Mouse (Mus musculus) lung, adult 2 months (tissue): Measurements from ENCODE around the gene Anxa7. TPM values are rescaled to one million over a fixed set of nuclear protein-coding genes. Genes with fewer than 3 reads are reported as not detected.

Experiments used
- DNase-seq: peaks from one replicate; pipeline ENCODE4 v3.0.0; 2022
- H3K4me1 ChIP-seq: fragments of 200-500 bp; 2 replicates; pipeline ENCODE4 v1.6.1; 2011; ENCODE audit warnings: low read length; ENCODE audit not compliant: control insufficient read depth, insufficient read depth
- H3K4me3 ChIP-seq: fragments of 200-500 bp; replicated peaks from 2 replicates; pipeline ENCODE3; 2011; ENCODE audit warnings: low read depth, mild to moderate bottlenecking, control low read depth, low read length; ENCODE audit errors: extremely low read depth
- CTCF ChIP-seq: fragments of 200-500 bp; IDR thresholded peaks from 2 replicates; pipeline ENCODE4 v1.5.1; 2011; ENCODE audit warnings: mild to moderate bottlenecking, low read length, control low read depth; ENCODE audit not compliant: insufficient read depth
- POLR2A ChIP-seq: fragments of 200-500 bp; IDR thresholded peaks from 2 replicates; pipeline ENCODE4 v1.6.1; 2011; ENCODE audit warnings: low read depth, mild to moderate bottlenecking, control low read depth, low read length, borderline replicate concordance; ENCODE audit errors: extremely low read depth
- WGBS: fragments of 180-500 bp; shearing (Covaris S2); methylation state at CpG from one replicate; pipeline ENCODE4 v1.1.7; 2018; 5-methylcytosine and 5-hydroxymethylcytosine counted together
- polyA plus RNA-seq: library from polyadenylated mRNA; depleted of rRNA; stranded (reverse); fragments of >200 nt; gene quantifications from 2 replicates; pipeline ENCODE4 v1.2.3, GENCODE M21; 2012; rRNA removed

Anxa7 gene
- polyA plus RNA-seq, 1 experiment: 88.9 TPM

DNA sequence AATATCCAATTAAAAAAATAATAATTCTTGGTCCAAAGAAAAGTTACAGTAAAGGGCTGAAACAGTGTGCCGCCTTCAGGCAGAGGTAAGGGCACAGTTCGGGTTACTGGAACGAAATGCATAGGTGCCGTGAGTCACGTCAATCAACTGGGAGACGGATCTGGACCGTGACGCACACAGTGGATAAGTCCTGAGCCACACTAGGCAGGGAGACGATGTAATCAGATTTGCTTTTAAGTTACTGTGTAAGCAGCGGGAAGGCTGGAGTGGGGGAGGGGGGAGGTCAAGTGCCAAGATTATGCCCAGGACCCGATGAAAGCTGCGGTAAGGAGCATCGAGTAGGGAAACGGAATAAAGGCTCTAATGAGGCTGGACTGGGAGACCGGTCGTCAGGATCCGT is 37.7 kb downstream of the Anxa7 start:
- no peak overlapping the region for H3K4me3 ChIP-seq
- 64% methylated on average over 17 of the region's 17 CpGs for WGBS
- TF ChIP-seq POLR2A: no peak
- no peak for TF ChIP-seq CTCF
- no peak for DNase-seq
- H3K4me1 ChIP-seq: no peaks in the 10 kb centered on the region

DNA sequence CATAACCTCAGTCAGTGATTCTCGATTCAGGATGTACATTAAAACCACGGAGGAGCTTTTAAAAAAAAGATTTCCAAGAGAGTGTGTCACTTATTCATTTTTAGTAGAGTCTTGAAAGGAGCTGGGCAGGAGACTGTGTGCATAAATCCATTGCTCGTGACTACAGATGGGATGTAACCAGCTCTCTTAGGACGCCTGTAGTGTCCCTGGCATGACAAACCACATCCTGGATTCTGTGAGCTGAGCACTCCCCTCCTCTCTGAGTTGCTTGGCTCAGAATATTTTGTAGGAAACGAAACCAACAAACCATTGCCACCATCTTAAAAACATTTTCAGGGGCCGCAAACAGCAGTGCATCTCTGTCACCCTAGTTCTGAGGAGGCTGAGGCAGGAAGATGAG is 43.0 kb downstream of the Anxa7 start:
- 61% methylated on average over 6 of the region's 6 CpGs for WGBS
- TF ChIP-seq POLR2A: no peak
- TF ChIP-seq CTCF: no peak
- DNase-seq: no peak
- no peak overlapping the region for H3K4me3 ChIP-seq
- H3K4me1 ChIP-seq: no peaks in the 10 kb centered on the region

DNA sequence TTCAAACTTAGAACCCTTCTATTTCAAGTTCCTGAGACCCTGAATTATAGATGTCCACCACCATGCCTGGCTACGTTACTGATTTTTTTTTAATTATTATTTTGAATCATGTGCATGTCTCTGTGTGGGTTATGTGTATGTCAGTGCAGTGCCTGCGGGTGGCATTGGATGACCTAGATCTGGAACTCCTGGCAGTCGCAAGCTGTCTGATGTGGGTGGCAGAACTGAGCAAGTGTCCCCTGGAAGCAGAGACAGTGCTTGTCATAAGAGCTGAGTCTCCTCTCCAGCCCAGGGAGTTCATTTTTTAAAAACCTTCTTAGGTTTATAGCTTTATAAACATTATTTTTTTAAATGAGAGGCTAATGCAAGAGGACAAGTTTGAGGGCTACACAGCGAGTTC is 47.5 kb downstream of the Anxa7 start:
- H3K4me3 ChIP-seq: no peak overlapping the region
- no peak for TF ChIP-seq CTCF

DNA sequence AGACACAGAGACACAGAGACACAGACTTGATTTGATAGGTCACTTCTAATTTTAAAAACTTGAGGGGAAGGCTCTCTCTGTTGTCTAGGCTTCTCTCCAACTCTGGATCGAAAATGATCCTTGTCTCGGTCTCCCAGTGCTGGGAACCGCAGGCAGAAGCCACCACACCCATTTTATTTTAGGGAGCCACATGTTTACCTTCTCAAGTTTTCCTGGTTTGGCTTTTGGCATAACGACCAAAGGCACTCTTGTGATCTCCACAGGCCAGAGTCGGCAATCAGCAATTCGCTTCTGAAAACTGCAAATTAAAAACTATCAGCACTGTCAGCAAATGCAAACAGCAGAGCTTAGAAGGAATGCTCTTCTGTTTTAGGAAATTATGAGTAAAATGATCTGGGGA is 48.2 kb downstream of the Anxa7 start:
- 40% methylated on average over 6 of the region's 6 CpGs for WGBS
- H3K4me1 ChIP-seq: no peaks in the 10 kb centered on the region
- DNase-seq: no peak
- TF ChIP-seq POLR2A: no peak
- TF ChIP-seq CTCF: no peak
- no peak overlapping the region for H3K4me3 ChIP-seq

More for the DNA sequence above, 47.5 kb downstream of the Anxa7 start:
- no peak for DNase-seq
- WGBS: 76% methylated on average over 4 of the region's 4 CpGs
- H3K4me1 ChIP-seq: no peaks in the 10 kb centered on the region

DNA sequence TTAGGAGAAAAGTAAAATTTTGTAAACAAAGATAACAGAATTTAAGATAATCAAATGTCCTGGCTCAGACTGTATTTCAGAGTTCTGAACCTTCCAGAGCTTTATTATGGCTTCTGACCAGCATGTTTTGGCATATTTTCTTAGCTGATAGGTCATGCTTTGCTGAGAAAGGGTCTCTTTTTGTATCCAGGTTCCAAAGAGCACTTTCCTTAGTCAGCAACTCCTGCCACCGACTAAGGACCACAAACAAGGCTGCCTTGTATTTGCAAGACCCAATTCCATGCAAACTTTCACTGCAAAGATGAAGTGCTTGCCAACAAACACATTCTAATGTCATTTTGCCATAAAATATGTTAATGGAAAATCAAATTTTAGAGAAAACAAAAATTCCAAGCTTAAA is 50.1 kb downstream of the Anxa7 start:
- Histone ChIP-seq H3K4me1 (no peaks in the 10 kb centered on the region), H3K4me3 (no peak overlapping the region)
- no peak for DNase-seq
- no peak for TF ChIP-seq POLR2A
- TF ChIP-seq CTCF: no peak
- WGBS: 29% methylated on average over 1 of the region's 1 CpGs

DNA sequence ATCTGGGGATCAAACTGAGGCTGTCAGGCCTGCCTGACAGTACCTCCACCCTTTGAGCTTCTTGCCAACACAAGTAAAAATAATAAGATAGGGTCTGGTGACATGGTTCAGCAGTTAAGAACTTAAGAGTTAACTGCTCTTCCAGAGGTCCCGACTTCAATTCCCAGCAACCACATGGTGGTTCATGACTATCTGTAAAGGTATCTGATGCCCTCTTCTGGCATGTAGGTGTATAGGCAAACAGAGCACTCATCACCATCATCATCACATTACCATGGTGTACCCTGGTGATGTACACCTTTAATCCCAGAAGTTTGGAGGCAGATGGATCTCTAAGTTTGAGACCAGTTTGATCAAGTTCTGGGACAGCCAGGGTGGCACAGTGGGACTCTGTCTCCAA is 51.3 kb downstream of the Anxa7 start:
- H3K4me1 ChIP-seq: no peaks in the 10 kb centered on the region
- WGBS: 25% methylated on average over 1 of the region's 1 CpGs
- H3K4me3 ChIP-seq: no peak overlapping the region
- DNase-seq: no peak
- no peak for TF ChIP-seq POLR2A
- TF ChIP-seq CTCF: no peak

DNA sequence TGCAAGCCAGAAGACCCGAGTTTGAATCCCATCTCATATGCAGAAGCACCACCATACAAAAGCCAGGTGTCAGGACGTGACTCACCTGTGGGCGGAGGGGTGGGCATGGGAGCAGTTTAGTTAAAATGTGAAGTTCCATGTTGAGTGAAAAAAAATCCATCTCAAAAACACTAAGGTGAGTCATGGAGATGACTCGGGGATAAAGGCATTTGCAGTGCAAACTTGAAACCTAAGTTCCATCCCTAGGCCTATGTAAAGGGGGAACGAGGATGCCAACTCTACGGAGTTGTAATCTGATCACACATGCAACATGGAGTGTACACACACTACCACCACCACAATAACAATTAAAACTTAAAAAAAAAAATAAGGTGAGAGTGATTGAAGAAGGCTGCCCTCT is 56.9 kb downstream of the Anxa7 start:
- WGBS: 88% methylated on average over 6 of the region's 6 CpGs
- Histone ChIP-seq H3K4me3 (no peak overlapping the region), H3K4me1 (no peaks in the 10 kb centered on the region)
- TF ChIP-seq CTCF (no peak), POLR2A (no peak)
- no peak for DNase-seq

DNA sequence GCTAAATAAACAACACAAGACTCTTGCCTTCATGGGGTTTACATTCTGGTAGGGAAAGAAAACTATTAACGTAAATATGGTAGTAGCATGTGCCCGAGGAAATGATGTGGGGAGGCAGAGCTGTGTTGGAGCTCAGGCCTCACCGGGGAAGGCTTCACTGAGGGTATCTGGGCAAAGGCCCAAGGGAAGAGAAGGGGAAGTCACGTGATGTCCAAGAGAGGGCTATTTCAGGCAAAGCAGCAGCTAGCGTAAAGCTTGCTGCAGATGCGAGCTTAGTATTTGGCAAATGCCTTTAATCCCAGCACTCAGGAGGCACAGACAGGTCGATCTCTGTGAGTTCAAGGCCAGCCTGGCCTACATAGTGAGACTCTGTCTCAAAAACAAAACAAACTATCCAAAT is 57.7 kb downstream of the Anxa7 start:
- DNase-seq: no peak
- Histone ChIP-seq H3K4me1 (no peaks in the 10 kb centered on the region), H3K4me3 (no peak overlapping the region)
- no peak for TF ChIP-seq CTCF
- no peak for TF ChIP-seq POLR2A
- 35% methylated on average over 7 of the region's 7 CpGs for WGBS

Other genes starting within 250 kb of the Anxa7 start
- gene Kcnk16, start 210.9 kb downstream of the Anxa7 start, polyA plus RNA-seq: 0.12 TPM in 1 of 2 replicates, not detected in the other
- gene Nudt13, start 185.4 kb downstream of the Anxa7 start, polyA plus RNA-seq: 15.1 and 20.8 TPM in 2 replicates
- gene Ecd, start 132.0 kb downstream of the Anxa7 start, polyA plus RNA-seq: 10.8 and 14.4 TPM in 2 replicates
- gene Fam149b, start 132.0 kb downstream of the Anxa7 start, polyA plus RNA-seq: 21.0 and 24.6 TPM in 2 replicates
- gene Dnajc9, start 91.2 kb downstream of the Anxa7 start, polyA plus RNA-seq: 17.5 and 24.6 TPM in 2 replicates
- gene Mrps16, start 86.5 kb downstream of the Anxa7 start, polyA plus RNA-seq: 29.9 and 32.3 TPM in 2 replicates
- gene Cfap70, start 27.9 kb downstream of the Anxa7 start, polyA plus RNA-seq: 1.4 and 1.7 TPM in 2 replicates
- 0.42 and 2.6 TPM in 2 replicates for gene Mss51, start 16.8 kb upstream of the Anxa7 start, polyA plus RNA-seq
- gene Ppp3cb, start 66.4 kb upstream of the Anxa7 start, polyA plus RNA-seq: 6.5 and 14.2 TPM in 2 replicates
- gene Usp54, start 160.9 kb upstream of the Anxa7 start, polyA plus RNA-seq: 14.9 and 17.6 TPM in 2 replicates
- 19.8 TPM in 1 of 2 replicates, not detected in the other for gene Myoz1, start 176.4 kb upstream of the Anxa7 start, polyA plus RNA-seq
- gene Synpo2l, start 188.2 kb upstream of the Anxa7 start, polyA plus RNA-seq: 1.5 and 4.3 TPM in 2 replicates
- 175 TPM in 2 replicates for gene Sec24c, start 194.2 kb upstream of the Anxa7 start, polyA plus RNA-seq
- gene Fut11, start 214.8 kb upstream of the Anxa7 start, polyA plus RNA-seq: 24.8 and 34.9 TPM in 2 replicates
- 19.7 and 23.2 TPM in 2 replicates for gene Chchd1, start 222.9 kb upstream of the Anxa7 start, polyA plus RNA-seq
- 221 and 236 TPM in 2 replicates for gene Zswim8, start 227.4 kb upstream of the Anxa7 start, polyA plus RNA-seq